Mouse (Mus musculus) ES-E14 (cell line): ENCODE data around the gene Rfc1. TPM values are rescaled to one million over a fixed set of nuclear protein-coding genes. Genes with fewer than 3 reads are reported as not detected.
"Not testable (repeated sequence)": the region's sequence is repeated elsewhere in the genome, so short reads cannot be mapped to it uniquely, and the experiment has no call there.

Source experiments
- DNase-seq: peaks from one replicate; pipeline ENCODE4 v3.0.0-alpha.2; 2013; ENCODE audit warnings: low read depth, low spot score
- H3K27ac ChIP-seq: 2 replicates; pipeline ENCODE4 v1.5.1; 2012; ENCODE audit warnings: low read depth, mild to moderate bottlenecking, low read length, moderate library complexity, mixed read lengths; ENCODE audit not compliant: poor library complexity, insufficient read depth, severe bottlenecking
- H3K36me3 ChIP-seq: 2 replicates; pipeline ENCODE4 v1.6.1; 2012; ENCODE audit warnings: mild to moderate bottlenecking, low read length, moderate library complexity, mixed read lengths; ENCODE audit not compliant: control insufficient read depth, poor library complexity, insufficient read depth, severe bottlenecking
- H3K4me1 ChIP-seq, 2 experiments: fragments of 150-350 bp in 1 of 2; sonication (generic) in 1 of 2; 2 replicates each; pipeline ENCODE4 v1.6.1; 2012; ENCODE audit warnings: low read length in 2 of 2, mild to moderate bottlenecking in 1 of 2, mixed read lengths in 1 of 2; ENCODE audit not compliant: control insufficient read depth in 2 of 2, insufficient read depth in 2 of 2, poor library complexity in 1 of 2
- H3K4me3 ChIP-seq, 2 experiments: fragments of 150-350 bp in 1 of 2; sonication (generic) in 1 of 2; 2 replicates each; pipeline ENCODE4 v1.5.1; 2012; ENCODE audit warnings: low read length in 2 of 2, low read depth in 1 of 2, mild to moderate bottlenecking in 1 of 2, mixed read lengths in 1 of 2; ENCODE audit not compliant: insufficient read depth in 1 of 2, poor library complexity in 1 of 2, severe bottlenecking in 1 of 2
- H3K9ac ChIP-seq: 2 replicates; pipeline ENCODE4 v1.6.1; 2012; ENCODE audit warnings: low read depth, mild to moderate bottlenecking, low read length, mixed read lengths; ENCODE audit not compliant: poor library complexity, insufficient read depth, severe bottlenecking
- H3K9me3 ChIP-seq: fragments of 150-350 bp; sonication (generic); 2 replicates; pipeline ENCODE4 v1.6.1; 2012; ENCODE audit warnings: low read depth, mild to moderate bottlenecking, low read length; ENCODE audit not compliant: control insufficient read depth, insufficient read depth
- CHD2 ChIP-seq: IDR thresholded peaks from 2 replicates; pipeline ENCODE4 v1.6.1; 2014; ENCODE audit warnings: mild to moderate bottlenecking, low read depth, low read length, inconsistent platforms
- HCFC1 ChIP-seq: IDR thresholded peaks from 2 replicates; pipeline ENCODE4 v1.6.1; 2012; ENCODE audit warnings: low read length, inconsistent platforms, borderline replicate concordance; ENCODE audit not compliant: insufficient read depth
- MAFK ChIP-seq: IDR thresholded peaks from 2 replicates; pipeline ENCODE4 v1.6.1; 2014; ENCODE audit warnings: mild to moderate bottlenecking, low read depth, low read length, inconsistent platforms; ENCODE audit not compliant: insufficient read depth
- ZC3H11A ChIP-seq: IDR thresholded peaks from 2 replicates; pipeline ENCODE4 v1.6.1; 2012; ENCODE audit warnings: low read depth, mild to moderate bottlenecking, inconsistent platforms, low read length, borderline replicate concordance
- ZNF384 ChIP-seq: IDR thresholded peaks from 2 replicates; pipeline ENCODE4 v1.6.1; 2012; ENCODE audit warnings: low read depth, low read length, inconsistent platforms
- in situ Hi-C, 2 experiments: fragments of 600-800 bp; cut with MboI; formaldehyde crosslinking; loops; one replicate each; pipeline ENCODE4 v1.15.1; 2025; ENCODE audit warnings: low sequenced_read_pairs in 2 of 2, inconsistent platforms in 1 of 2; ENCODE audit not compliant: unreplicated experiment in 2 of 2
- total RNA-seq: library from RNA; depleted of rRNA; stranded (reverse); fragments of 300-350 nt; gene quantifications from 2 replicates; pipeline ENCODE4 v1.2.3, GENCODE M21; 2012

Gene Rfc1
- total RNA-seq, 1 experiment = 70.5 TPM

DNA sequence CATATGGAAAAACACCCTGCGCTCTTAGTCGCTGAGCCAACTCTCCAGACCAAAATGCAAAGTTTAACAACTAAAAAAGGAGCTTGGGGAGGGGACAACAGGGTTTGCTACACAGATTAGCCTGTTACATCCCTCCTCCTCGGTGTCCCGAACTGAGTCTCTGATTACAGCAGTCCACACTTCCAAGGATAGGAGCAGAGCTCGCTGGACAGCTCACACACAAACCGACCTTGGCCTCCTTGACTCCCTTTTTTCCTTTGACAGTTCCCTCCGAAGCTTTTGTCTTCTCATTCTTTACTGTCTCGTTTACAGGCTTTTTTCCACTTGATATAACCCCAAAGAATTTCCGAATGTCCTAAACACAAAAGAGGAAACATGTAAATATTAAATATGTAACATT, 16.3 kb downstream of the Rfc1 start:
- H3K36me3 ChIP-seq = peaks cover 11% of the 10 kb centered on the region
- no peak for DNase-seq
- H3K27ac ChIP-seq = no peak overlapping the region
- in situ Hi-C loops = no loop called here
- no peaks in the 10 kb centered on the region for H3K9me3 ChIP-seq
- H3K4me1 ChIP-seq = peaks cover 3 to 7% of the 10 kb centered on the region in 2 experiments; a peak in 1 of 4 replicates
- TF ChIP-seq CHD2 = no peak
- no peak for TF ChIP-seq ZC3H11A
- TF ChIP-seq HCFC1 = no peak
- no peak for TF ChIP-seq ZNF384
- no peak for TF ChIP-seq MAFK
- no peak overlapping the region for H3K9ac ChIP-seq
- H3K4me3 ChIP-seq = no peak overlapping the region

DNA sequence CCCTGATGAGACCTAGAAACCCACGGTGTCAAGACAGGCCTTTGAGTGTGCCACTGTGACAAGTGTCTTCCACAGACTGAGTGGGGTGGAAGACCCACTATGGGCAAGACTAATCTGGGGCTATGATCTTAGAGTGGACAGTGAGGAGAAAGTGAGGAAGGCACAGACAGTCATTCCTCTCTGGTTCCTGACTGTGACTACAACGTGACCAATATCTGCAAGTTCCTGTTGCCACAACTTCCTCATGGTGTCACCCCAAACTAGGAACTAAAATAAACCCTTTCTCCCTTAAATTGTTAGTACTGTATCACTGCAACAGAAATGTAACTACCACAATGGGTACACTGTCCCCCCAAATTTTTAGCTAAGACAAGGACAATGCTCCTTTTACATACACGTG, 26.6 kb downstream of the Rfc1 start:
- no peak for DNase-seq
- Histone ChIP-seq H3K4me3 (no peak overlapping the region), H3K4me1 (no peaks in the 10 kb centered on the region), H3K36me3 (peaks cover 16% of the 10 kb centered on the region), H3K27ac (no peak overlapping the region), H3K9ac (no peak overlapping the region), H3K9me3 (no peaks in the 10 kb centered on the region)
- TF ChIP-seq ZC3H11A = no peak
- TF ChIP-seq ZNF384 = no peak
- no peak for TF ChIP-seq HCFC1
- TF ChIP-seq MAFK = no peak
- no peak for TF ChIP-seq CHD2
- in situ Hi-C loops = no loop called here

DNA sequence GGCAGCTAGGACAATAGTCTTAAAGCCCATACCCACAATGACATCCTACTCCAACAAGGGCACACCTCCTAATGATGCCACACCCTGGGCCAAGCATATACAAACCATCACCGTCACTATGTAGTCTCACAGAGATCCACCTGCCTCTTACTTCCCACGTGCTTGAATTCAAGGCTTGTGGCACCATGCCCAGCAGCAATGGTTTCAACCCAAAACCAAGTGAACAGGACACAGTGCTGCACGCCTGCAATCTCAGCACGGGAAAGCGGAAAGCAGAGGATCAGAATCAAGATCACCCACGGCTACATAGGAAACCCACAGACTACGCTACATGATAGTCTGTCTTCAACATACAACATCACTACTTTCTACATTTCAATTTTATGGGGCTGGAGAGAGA, 27.3 kb downstream of the Rfc1 start:
- Histone ChIP-seq H3K36me3 (peaks cover 14% of the 10 kb centered on the region), H3K27ac (no peak overlapping the region), H3K4me1 (no peaks in the 10 kb centered on the region), H3K9ac (no peak overlapping the region), H3K9me3 (no peaks in the 10 kb centered on the region), H3K4me3 (no peak overlapping the region)
- in situ Hi-C loops = no loop called here
- no peak for DNase-seq
- no peak for TF ChIP-seq ZNF384
- no peak for TF ChIP-seq MAFK
- TF ChIP-seq CHD2 = no peak
- no peak for TF ChIP-seq ZC3H11A
- TF ChIP-seq HCFC1 = no peak

DNA sequence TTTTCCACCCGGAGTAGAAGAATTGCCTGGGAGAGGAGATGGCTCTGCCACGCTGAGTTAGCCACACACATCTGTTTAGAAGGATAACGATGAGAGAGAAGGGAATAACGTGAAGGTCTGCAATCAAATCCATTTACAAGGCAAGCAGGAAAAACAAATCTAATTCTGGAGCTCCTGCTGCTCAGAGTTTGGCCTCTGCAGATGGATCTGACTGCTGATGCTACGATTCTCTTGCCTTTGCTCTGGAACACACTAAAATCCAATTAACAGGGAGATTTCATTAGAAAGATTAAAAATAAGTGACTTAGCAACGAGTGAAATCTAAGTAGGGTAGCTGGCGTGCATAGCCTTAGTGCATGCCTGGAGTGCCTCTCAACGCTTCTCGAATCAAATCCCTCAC, 30.0 kb downstream of the Rfc1 start:
- Histone ChIP-seq H3K27ac (no peak overlapping the region), H3K36me3 (peaks cover 17% of the 10 kb centered on the region), H3K9ac (no peak overlapping the region), H3K4me1 (peaks cover 0 to 3% of the 10 kb centered on the region in 2 experiments; a peak in 2 of 4 replicates), H3K9me3 (no peaks in the 10 kb centered on the region), H3K4me3 (no peak overlapping the region)
- in situ Hi-C loops = no loop called here
- DNase-seq = no peak
- TF ChIP-seq HCFC1 (no peak), ZC3H11A (no peak), MAFK (no peak), CHD2 (no peak), ZNF384 (no peak)

DNA sequence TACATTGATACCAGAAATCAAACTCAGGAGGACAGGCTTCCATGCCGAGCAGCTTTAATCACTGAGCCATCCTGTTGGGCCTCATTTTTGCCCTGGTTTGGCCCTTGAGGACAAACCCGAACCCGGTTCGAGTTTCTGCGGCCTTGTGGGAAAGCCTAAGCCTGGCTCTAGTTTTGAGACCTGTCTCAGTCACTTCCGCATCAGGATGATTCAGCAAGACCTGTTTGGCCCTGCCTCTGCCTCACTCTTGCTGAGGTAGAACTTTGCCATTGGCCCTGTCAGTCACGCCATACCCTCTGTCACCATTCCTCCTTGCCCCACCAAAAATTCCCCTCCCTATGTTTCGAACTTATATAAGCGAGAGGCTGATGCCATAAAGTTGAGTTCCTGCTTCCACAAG, 35.3 kb downstream of the Rfc1 start:
- Histone ChIP-seq H3K9me3 (no peaks in the 10 kb centered on the region), H3K9ac (peak overlapping the region; percentile 9; the same call in 1 of the 2 replicates), H3K4me1 (peaks cover 2 to 3% of the 10 kb centered on the region in 2 experiments; a peak in 3 of 4 replicates), H3K36me3 (peaks cover 16% of the 10 kb centered on the region), H3K4me3 (no peak overlapping the region), H3K27ac (peak overlapping the region; percentile 69)
- TF ChIP-seq HCFC1 = no peak
- TF ChIP-seq MAFK = peak; percentile 98
- in situ Hi-C loops = no loop called here
- no peak for DNase-seq

DNA sequence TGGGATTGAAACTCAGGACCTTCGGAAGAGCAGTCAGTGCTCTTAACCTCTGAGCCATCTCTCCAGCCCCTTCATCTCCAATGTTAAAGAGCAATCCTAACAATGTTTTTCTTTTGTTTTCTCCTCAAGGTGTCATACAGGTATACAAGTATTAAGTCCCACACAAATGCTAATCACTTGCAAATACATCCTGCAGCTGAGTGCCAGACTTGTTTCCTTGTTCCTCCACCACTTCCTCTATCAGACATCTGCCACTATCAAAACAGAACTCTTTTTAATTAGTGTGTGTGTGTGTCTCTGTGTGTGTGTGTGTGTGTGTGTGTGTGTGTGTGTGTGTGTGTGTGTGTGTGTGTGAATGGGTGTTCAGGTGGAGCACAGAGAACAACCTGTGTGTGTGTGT, 35.8 kb downstream of the Rfc1 start:
- H3K4me3 ChIP-seq, H3K9me3 ChIP-seq, H3K9ac ChIP-seq, H3K4me1 ChIP-seq, DNase-seq, in situ Hi-C loops: not testable (repeated sequence)
- Histone ChIP-seq H3K36me3 (peaks cover 16% of the 10 kb centered on the region), H3K27ac (peak overlapping the region; percentile 69)
